Mouse (Mus musculus): ENCODE measurements around the gene Carmil3.

- TF ChIP-seq UBTF (IDR thresholded peaks at IDR 0.05; ENCODE audit: borderline replicate concordance, insufficient read depth, low read depth, low read length): no peak
- no peak for TF ChIP-seq POLR2A (IDR thresholded peaks at IDR 0.05; ENCODE audit: control insufficient read depth in 1 of 2, insufficient read depth in 1 of 2, low read depth in 1 of 2, low read length in 2 of 2, poor library complexity in 1 of 2)
- no peak for TF ChIP-seq MYC (IDR thresholded peaks at IDR 0.05; ENCODE audit: low read depth, low read length)
- TF ChIP-seq NRF1 (IDR thresholded peaks at IDR 0.05; ENCODE audit: insufficient read depth, low read depth, low read length, poor library complexity, severe bottlenecking): no peak
- no peak for TF ChIP-seq SMC3 (IDR thresholded peaks at IDR 0.05; ENCODE audit: low read depth, low read length)
- TF ChIP-seq HCFC1 (IDR thresholded peaks at IDR 0.05; ENCODE audit: low read depth, low read length): 0 out of 2 replicates have a peak, but pooled peaks have one; percentile 2
- TF ChIP-seq GABPA (IDR thresholded peaks at IDR 0.05; ENCODE audit: low read depth, low read length): no peak
- TF ChIP-seq CTCF (IDR thresholded peaks at IDR 0.05 in 2 of 3, conservative IDR thresholded peaks at IDR 0.05 in 1 of 3; ENCODE audit: control insufficient read depth in 1 of 3, insufficient read depth in 1 of 3, low read depth in 2 of 3, low read length in 3 of 3, poor library complexity in 1 of 3, severe bottlenecking in 1 of 3): no peak
- TF ChIP-seq TBP (IDR thresholded peaks at IDR 0.05; ENCODE audit: low read depth, low read length): no peak
- TF ChIP-seq MAX (IDR thresholded peaks at IDR 0.05; ENCODE audit: low read length): no peak
These were observed 65.3 kb downstream of the Carmil3 start for GRCm38 (mm10) chr14:55555788-55556187.
